Mouse (Mus musculus) kidney, postnatal 0 days (tissue): Measurements from ENCODE around the gene Tmem161a. TPM values are rescaled to one million over a fixed set of nuclear protein-coding genes. Genes with fewer than 3 reads are reported as not detected.

Experiments used
- ATAC-seq: fragments of 200-750 bp; cut with Nextera tagmentation; replicated peaks from 2 replicates; pipeline ENCODE4 v1.8.0; 2017; ENCODE audit warnings: low read depth, moderate number of reproducible peaks, moderate TSS enrichment, moderate library complexity; ENCODE audit not compliant: low FRiP score
- DNase-seq: peaks from one replicate; pipeline ENCODE4 v3.0.0-alpha.2; 2016; ENCODE audit warnings: low spot score
- H3K27ac ChIP-seq: fragments of 300-500 bp; sonication (generic); 2 replicates; pipeline ENCODE4 v1.5.1; 2014; ENCODE audit warnings: mild to moderate bottlenecking
- H3K27me3 ChIP-seq: fragments of 300-500 bp; sonication (generic); 2 replicates; pipeline ENCODE4 v1.6.1; 2014; ENCODE audit warnings: low read length, mixed read lengths; ENCODE audit not compliant: insufficient read depth
- H3K36me3 ChIP-seq: fragments of 300-500 bp; sonication (generic); 2 replicates; pipeline ENCODE4 v1.6.1; 2014; ENCODE audit warnings: low read length, mixed read lengths; ENCODE audit not compliant: insufficient read depth
- H3K4me1 ChIP-seq: fragments of 300-500 bp; sonication (generic); replicated peaks from 2 replicates; pipeline ENCODE4 v1.6.1; 2014; ENCODE audit warnings: antibody characterized with exemption, low read length, mixed read lengths; ENCODE audit not compliant: insufficient read depth
- H3K4me2 ChIP-seq: fragments of 300-500 bp; sonication (generic); 2 replicates; pipeline ENCODE4 v1.6.1; 2014; ENCODE audit warnings: mild to moderate bottlenecking, low read length, moderate library complexity, mixed read lengths
- H3K4me3 ChIP-seq: fragments of 300-500 bp; sonication (generic); replicated peaks from 2 replicates; pipeline ENCODE4 v1.5.1; 2014; ENCODE audit warnings: low read depth, low read length
- H3K9ac ChIP-seq: fragments of 300-500 bp; sonication (generic); 2 replicates; pipeline ENCODE4 v1.6.1; 2014; ENCODE audit warnings: low read depth, low read length
- H3K9me3 ChIP-seq: fragments of 300-500 bp; sonication (generic); replicated peaks from 2 replicates; pipeline ENCODE4 v1.6.1; 2016; ENCODE audit warnings: low read length, inconsistent platforms, mixed read lengths
- CTCF ChIP-seq: IDR thresholded peaks from 2 replicates; pipeline ENCODE4 v1.5.1; 2016; ENCODE audit warnings: antibody characterized with exemption, low read depth, mild to moderate bottlenecking, moderate library complexity
- WGBS: fragments of 180-500 bp; shearing (Covaris S2); extraction: QIAGEN DNeasy Blood & Tissue Kit; methylation state at CpG from one replicate; pipeline ENCODE4 v1.1.7; 2014; 5-methylcytosine and 5-hydroxymethylcytosine counted together
- polyA plus RNA-seq: library from polyadenylated mRNA; unstranded; fragments of >200 nt; fragmentation: Nextera tagmentation; extraction: Ambion mirVana; gene quantifications from 2 replicates; pipeline ENCODE4 v1.2.1, GENCODE M21; 2015

Tmem161a gene
- polyA plus RNA-seq, 1 experiment from 2014 or later = 52.3 TPM

GRCm38 (mm10) chr8:70200098-70200681 lies 28.0 kb downstream of the Tmem161a start:
- peak; percentile 63 for TF ChIP-seq CTCF
- H3K4me3 ChIP-seq = no peak overlapping the region
- H3K27ac ChIP-seq = no peak overlapping the region
- ATAC-seq (no peak), DNase-seq (peak; percentile 56)
- no peaks in the 10 kb centered on the region for H3K9me3 ChIP-seq
- H3K9ac ChIP-seq = no peak overlapping the region
- H3K36me3 ChIP-seq = no peaks in the 10 kb centered on the region
- WGBS = 34% methylated on average over 5 of the region's 5 CpGs
- H3K27me3 ChIP-seq = no peaks in the 10 kb centered on the region
- H3K4me2 ChIP-seq = no peak overlapping the region
- H3K4me1 ChIP-seq = no peaks in the 10 kb centered on the region

GRCm38 (mm10) chr8:70201417-70201816 lies 29.3 kb downstream of the Tmem161a start:
- Histone ChIP-seq H3K9ac (no peak overlapping the region), H3K9me3 (no peaks in the 10 kb centered on the region), H3K27ac (no peak overlapping the region), H3K27me3 (no peaks in the 10 kb centered on the region), H3K4me2 (no peak overlapping the region), H3K4me3 (no peak overlapping the region), H3K36me3 (no peaks in the 10 kb centered on the region), H3K4me1 (no peaks in the 10 kb centered on the region)
- DNase-seq = no peak
- no peak for ATAC-seq
- WGBS = 93% methylated on average over 3 of the region's 3 CpGs
- no peak for TF ChIP-seq CTCF

GRCm38 (mm10) chr8:70203072-70203471 lies 30.9 kb downstream of the Tmem161a start:
- Histone ChIP-seq H3K4me2 (no peak overlapping the region), H3K4me1 (no peaks in the 10 kb centered on the region), H3K27ac (no peak overlapping the region), H3K9me3 (no peaks in the 10 kb centered on the region), H3K27me3 (no peaks in the 10 kb centered on the region), H3K9ac (no peak overlapping the region), H3K36me3 (no peaks in the 10 kb centered on the region), H3K4me3 (no peak overlapping the region)
- no peak for DNase-seq
- TF ChIP-seq CTCF = no peak
- no peak for ATAC-seq
- 71% methylated on average over 4 of the region's 4 CpGs for WGBS

- ATAC-seq = no peak
Measured at GRCm38 (mm10) chr8:70204757-70205156, 32.6 kb downstream of the Tmem161a start.

GRCm38 (mm10) chr8:70208130-70208529 lies 36.0 kb downstream of the Tmem161a start:
- WGBS = 34% methylated on average over 1 of the region's 1 CpGs
- ATAC-seq = no peak

More at GRCm38 (mm10) chr8:70204757-70205156, 32.6 kb downstream of the Tmem161a start:
- Histone ChIP-seq H3K4me3 (no peak overlapping the region), H3K4me1 (no peaks in the 10 kb centered on the region), H3K9me3 (no peaks in the 10 kb centered on the region), H3K9ac (no peak overlapping the region), H3K4me2 (no peak overlapping the region), H3K27ac (no peak overlapping the region), H3K27me3 (no peaks in the 10 kb centered on the region), H3K36me3 (no peaks in the 10 kb centered on the region)
- DNase-seq = no peak
- TF ChIP-seq CTCF = no peak
- WGBS = 65% methylated on average over 1 of the region's 1 CpGs

GRCm38 (mm10) chr8:70210538-70210937 lies 38.4 kb downstream of the Tmem161a start:
- no peak overlapping the region for H3K9ac ChIP-seq
- no peak for ATAC-seq
- peak; percentile 48 for DNase-seq
- no peaks in the 10 kb centered on the region for H3K9me3 ChIP-seq
- H3K4me1 ChIP-seq = peaks cover 5% of the 10 kb centered on the region
- H3K27me3 ChIP-seq = no peaks in the 10 kb centered on the region
- WGBS = 17% methylated on average over 8 of the region's 8 CpGs
- peak; percentile 32; the same call in 1 of the 2 replicates for TF ChIP-seq CTCF
- H3K4me3 ChIP-seq = no peak overlapping the region
- no peaks in the 10 kb centered on the region for H3K36me3 ChIP-seq
- peak overlapping the region; percentile 98; the same call in 1 of the 2 replicates for H3K4me2 ChIP-seq
- H3K27ac ChIP-seq = 0 out of 2 replicates have a peak overlapping the region, but pooled peaks have one; percentile 38

More at GRCm38 (mm10) chr8:70208130-70208529, 36.0 kb downstream of the Tmem161a start:
- no peaks in the 10 kb centered on the region for H3K27me3 ChIP-seq
- no peak for TF ChIP-seq CTCF
- no peak overlapping the region for H3K4me3 ChIP-seq
- no peak overlapping the region for H3K4me2 ChIP-seq
- H3K9me3 ChIP-seq = no peaks in the 10 kb centered on the region
- H3K9ac ChIP-seq = no peak overlapping the region
- no peaks in the 10 kb centered on the region for H3K36me3 ChIP-seq
- H3K4me1 ChIP-seq = peaks cover 5% of the 10 kb centered on the region
- peak; percentile 33 for DNase-seq
- peak overlapping the region; percentile 25; the same call in 1 of the 2 replicates for H3K27ac ChIP-seq
